Mouse (Mus musculus) embryonic facial prominence, embryonic 11.5 days (tissue): Measurements from ENCODE around the gene Spice1. TPM values are rescaled to one million over a fixed set of nuclear protein-coding genes. Genes with fewer than 3 reads are reported as not detected.

ENCODE experiments used
- ATAC-seq: fragments of 200-750 bp; cut with Nextera tagmentation; replicated peaks from 2 replicates; pipeline ENCODE4 v1.8.0; 2017; ENCODE audit warnings: low read depth; ENCODE audit not compliant: insufficient number of reproducible peaks, low FRiP score, low TSS enrichment
- DNase-seq: peaks from one replicate; pipeline ENCODE4 v3.0.0-alpha.2; 2015; ENCODE audit warnings: low spot score
- H3K27ac ChIP-seq: fragments of 300-500 bp; sonication (generic); replicated peaks from 2 replicates; pipeline ENCODE4 v1.5.1; 2014; ENCODE audit warnings: mild to moderate bottlenecking, low read depth, low read length, control low read depth
- H3K27me3 ChIP-seq: fragments of 300-500 bp; sonication (generic); 2 replicates; pipeline ENCODE4 v1.6.1; 2014; ENCODE audit warnings: mild to moderate bottlenecking, low read length, moderate library complexity, mixed read lengths; ENCODE audit not compliant: control insufficient read depth, insufficient read depth
- H3K36me3 ChIP-seq: fragments of 300-500 bp; sonication (generic); replicated peaks from 2 replicates; pipeline ENCODE4 v1.6.1; 2014; ENCODE audit warnings: low read depth, mild to moderate bottlenecking, low read length, moderate library complexity, mixed read lengths; ENCODE audit not compliant: control insufficient read depth, insufficient read depth
- H3K4me1 ChIP-seq: fragments of 300-500 bp; sonication (generic); 2 replicates; pipeline ENCODE4 v1.6.1; 2014; ENCODE audit warnings: low read length, mixed read lengths; ENCODE audit not compliant: control insufficient read depth, insufficient read depth
- H3K4me2 ChIP-seq: fragments of 300-500 bp; sonication (generic); 2 replicates; pipeline ENCODE4 v1.6.1; 2014; ENCODE audit warnings: low read depth, mild to moderate bottlenecking, control low read depth, low read length, moderate library complexity
- H3K4me3 ChIP-seq: fragments of 300-500 bp; sonication (generic); 2 replicates; pipeline ENCODE4 v1.5.1; 2014; ENCODE audit warnings: low read depth, low read length, control low read depth
- H3K9ac ChIP-seq: fragments of 300-500 bp; sonication (generic); replicated peaks from 2 replicates; pipeline ENCODE4 v1.6.1; 2014; ENCODE audit warnings: mild to moderate bottlenecking, control low read depth, low read length
- H3K9me3 ChIP-seq: fragments of 300-500 bp; sonication (generic); replicated peaks from 2 replicates; pipeline ENCODE4 v1.6.1; 2016; ENCODE audit warnings: mild to moderate bottlenecking, low read length, inconsistent platforms, mixed read lengths; ENCODE audit not compliant: control insufficient read depth
- WGBS: fragments of 180-500 bp; shearing (Covaris S2); extraction: QIAGEN DNeasy Blood & Tissue Kit; methylation state at CpG from one replicate; pipeline ENCODE4 v1.1.7; 2014; 5-methylcytosine and 5-hydroxymethylcytosine counted together
- polyA plus RNA-seq: library from polyadenylated mRNA; unstranded; fragments of >200 nt; fragmentation: Nextera tagmentation; extraction: Ambion mirVana; gene quantifications from 2 replicates; pipeline ENCODE4 v1.2.1, GENCODE M21; 2014

Gene Spice1
- polyA plus RNA-seq, 1 experiment from 2014 or later, result 32.4 TPM

- H3K36me3 ChIP-seq, result no peaks in the 10 kb centered on the region; the same call in 1 of the 2 replicates
- no peaks in the 10 kb centered on the region for H3K4me1 ChIP-seq
- 28% methylated on average over 5 of the region's 5 CpGs for WGBS
- H3K9ac ChIP-seq, result no peak overlapping the region
- ATAC-seq (no peak), DNase-seq (no peak)
- no peaks in the 10 kb centered on the region for H3K27me3 ChIP-seq
- no peak overlapping the region for H3K4me3 ChIP-seq
- H3K9me3 ChIP-seq, result no peaks in the 10 kb centered on the region
- H3K4me2 ChIP-seq, result no peak overlapping the region
- no peak overlapping the region for H3K27ac ChIP-seq
These were observed 34.7 kb downstream of the Spice1 start for GRCm38 (mm10) chr16:44381578-44381977.

- no peaks in the 10 kb centered on the region for H3K27me3 ChIP-seq
- no peak overlapping the region for H3K4me3 ChIP-seq
- WGBS, result 34% methylated on average over 2 of the region's 2 CpGs
- no peak overlapping the region for H3K4me2 ChIP-seq
- peak; percentile 6 for DNase-seq
- H3K27ac ChIP-seq, result no peak overlapping the region
- ATAC-seq, result 0 out of 2 replicates have a peak, but pooled peaks have one; percentile 32
- no peaks in the 10 kb centered on the region; the same call in 1 of the 2 replicates for H3K36me3 ChIP-seq
- no peaks in the 10 kb centered on the region for H3K4me1 ChIP-seq
- H3K9ac ChIP-seq, result no peak overlapping the region
- H3K9me3 ChIP-seq, result no peaks in the 10 kb centered on the region
These were observed 36.6 kb downstream of the Spice1 start for GRCm38 (mm10) chr16:44383549-44383948.

GRCm38 (mm10) chr16:44384251-44384650 lies 37.3 kb downstream of the Spice1 start:
- Histone ChIP-seq H3K9me3 (no peaks in the 10 kb centered on the region), H3K27ac (no peak overlapping the region), H3K4me1 (no peaks in the 10 kb centered on the region), H3K4me2 (no peak overlapping the region), H3K9ac (no peak overlapping the region), H3K36me3 (no peaks in the 10 kb centered on the region; the same call in 1 of the 2 replicates), H3K27me3 (no peaks in the 10 kb centered on the region), H3K4me3 (no peak overlapping the region)
- 94% methylated on average over 1 of the region's 1 CpGs for WGBS
- DNase-seq, result no peak
- no peak for ATAC-seq

GRCm38 (mm10) chr16:44391877-44392548 lies 45.1 kb downstream of the Spice1 start:
- DNase-seq (peak; percentile 70), ATAC-seq (no peak)
- 41% methylated on average over 9 of the region's 9 CpGs for WGBS
- Histone ChIP-seq H3K9ac (no peak overlapping the region), H3K4me2 (no peak overlapping the region), H3K9me3 (no peaks in the 10 kb centered on the region), H3K27me3 (no peaks in the 10 kb centered on the region), H3K4me1 (no peaks in the 10 kb centered on the region), H3K4me3 (no peak overlapping the region), H3K36me3 (no peaks in the 10 kb centered on the region; the same call in 1 of the 2 replicates), H3K27ac (no peak overlapping the region)

- H3K9ac ChIP-seq, result no peak within 1 kb of the TSS
- no peaks in the 10 kb centered on the region for H3K27me3 ChIP-seq
- DNase-seq (peak; percentile 97), ATAC-seq (peak; percentile 89)
- H3K4me3 ChIP-seq, result no peak within 1 kb of the TSS
- H3K4me2 ChIP-seq, result peak within 1 kb of the TSS; percentile 33
- H3K36me3 ChIP-seq, result no peaks in the 10 kb centered on the region
- WGBS, result 2% methylated on average over 17 of the region's 17 CpGs
- H3K27ac ChIP-seq, result no peak within 1 kb of the TSS
- H3K9me3 ChIP-seq, result no peaks in the 10 kb centered on the region
- H3K4me1 ChIP-seq, result no peaks in the 10 kb centered on the region
These were observed 47.8 kb downstream of the Spice1 start, which contains the start of gene Cfap44 for GRCm38 (mm10) chr16:44394577-44395243. Gene Cfap44 (plus strand): TSS chr16:44394796.

GRCm38 (mm10) chr16:44404933-44405332 lies 58.0 kb downstream of the Spice1 start:
- H3K27ac ChIP-seq, result no peak overlapping the region
- H3K4me2 ChIP-seq, result no peak overlapping the region
- DNase-seq (no peak), ATAC-seq (no peak)
- no peaks in the 10 kb centered on the region for H3K9me3 ChIP-seq
- H3K4me1 ChIP-seq, result no peaks in the 10 kb centered on the region
- H3K4me3 ChIP-seq, result no peak overlapping the region
- no peak overlapping the region for H3K9ac ChIP-seq
- no peaks in the 10 kb centered on the region for H3K27me3 ChIP-seq
- no peaks in the 10 kb centered on the region for H3K36me3 ChIP-seq
- WGBS, result 92% methylated on average over 5 of the region's 5 CpGs

- Histone ChIP-seq H3K4me2 (no peak overlapping the region), H3K4me3 (no peak overlapping the region), H3K9ac (no peak overlapping the region), H3K36me3 (no peaks in the 10 kb centered on the region), H3K27me3 (no peaks in the 10 kb centered on the region), H3K9me3 (no peaks in the 10 kb centered on the region), H3K27ac (no peak overlapping the region), H3K4me1 (no peaks in the 10 kb centered on the region)
- ATAC-seq (no peak), DNase-seq (no peak)
- WGBS, result 83% methylated on average over 5 of the region's 5 CpGs
These were observed 60.3 kb downstream of the Spice1 start for GRCm38 (mm10) chr16:44407211-44407610.

GRCm38 (mm10) chr16:44408290-44408689 lies 61.4 kb downstream of the Spice1 start:
- Histone ChIP-seq H3K9ac (no peak overlapping the region), H3K27ac (no peak overlapping the region), H3K27me3 (no peaks in the 10 kb centered on the region), H3K4me1 (no peaks in the 10 kb centered on the region), H3K36me3 (no peaks in the 10 kb centered on the region), H3K9me3 (no peaks in the 10 kb centered on the region), H3K4me2 (no peak overlapping the region), H3K4me3 (no peak overlapping the region)
- 88% methylated on average over 2 of the region's 2 CpGs for WGBS
- ATAC-seq (no peak), DNase-seq (no peak)
